Comparison of ENCODE assay signal across 19 mouse cellular contexts in the genomic region with DNA sequence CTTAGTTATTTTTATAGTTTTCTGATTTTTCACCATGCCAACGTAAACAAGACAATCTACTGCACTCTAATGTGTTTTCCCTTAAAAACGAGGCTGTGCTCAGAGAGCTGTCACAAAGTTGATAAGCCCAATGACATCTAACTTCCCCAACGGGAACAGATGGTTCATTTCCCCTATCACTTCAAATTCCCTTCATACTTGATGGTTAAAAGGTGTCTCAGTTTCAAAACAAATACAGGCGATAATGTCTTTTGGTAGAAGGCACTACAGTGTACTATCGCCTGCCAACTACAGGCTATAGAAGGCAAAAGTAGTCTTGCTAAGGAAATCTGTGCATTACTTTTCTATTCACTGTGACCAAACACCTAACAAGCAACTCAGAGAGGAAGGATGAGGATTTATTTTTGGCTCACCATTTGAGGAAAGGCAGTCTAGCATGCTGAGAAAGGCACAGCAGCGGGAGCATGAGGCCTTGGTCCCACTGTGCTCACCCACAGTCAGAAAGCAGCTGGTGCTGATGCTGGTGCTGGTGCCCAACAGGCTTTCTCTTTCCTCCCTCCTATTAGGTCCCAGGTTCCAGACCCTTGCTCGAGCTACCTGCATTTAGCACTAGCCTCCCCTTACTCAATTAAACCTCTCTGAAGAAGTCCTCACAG.
DNase-seq lines count a peak whose midpoint lies in the region; ATAC-seq and TF ChIP-seq lines count a peak whose summit lies in the region.
"Had no signal": no experiment of that assay in that cellular context is flagged by ENCODE, and none has a peak within 500 bp of the region (broad histone marks: within the 10 kb centered on the region; RNA-seq: fewer than 3 reads in every experiment).

No protein-coding gene starts in this region.

- WGBS in cerebellum, adult 2 months = 18% methylated on average over 7 of the region's 7 CpGs
- 63% methylated on average over 7 of the region's 7 CpGs for WGBS in forebrain, embryonic 15.5 days

- H3K4me1 ChIP-seq in cerebellum, adult 2 months (ENCODE audit: control insufficient read depth, insufficient read depth, low read length) = peaks cover 10% of the 10 kb centered on the region
- H3K4me1 ChIP-seq in forebrain, embryonic 15.5 days = peaks cover 5% of the 10 kb centered on the region
- H3K4me1 ChIP-seq: limb, embryonic 15.5 days; liver, embryonic 15.5 days; midbrain, embryonic 13.5 days; stomach, embryonic 15.5 days had no signal

- no peaks in the 10 kb centered on the region for H3K27me3 ChIP-seq in cerebellum, adult 2 months (ENCODE audit: control insufficient read depth, insufficient read depth, low read length)
- H3K27me3 ChIP-seq in forebrain, embryonic 15.5 days = no peaks in the 10 kb centered on the region
- H3K27me3 ChIP-seq: heart, embryonic 15.5 days; limb, embryonic 15.5 days; liver, embryonic 15.5 days; midbrain, embryonic 13.5 days; neural tube, embryonic 13.5 days; stomach, embryonic 15.5 days had no signal

- TF ChIP-seq CTCF in layer of hippocampus, adult 2 months (conservative IDR thresholded peaks at IDR 0.05) = no peak
- TF ChIP-seq CTCF in cerebellum, adult 2 months (IDR thresholded peaks at IDR 0.05; ENCODE audit: borderline replicate concordance, insufficient read depth, low read depth, low read length) = no peak

- ATAC-seq in forebrain, embryonic 15.5 days (replicated peaks) = no peak
- ATAC-seq: hindbrain, embryonic 16.5 days; intestine, postnatal 0 days; midbrain, embryonic 13.5 days had no signal

- no peak for TF ChIP-seq POLR2A in cerebellum, adult 2 months (IDR thresholded peaks at IDR 0.05; ENCODE audit: borderline replicate concordance, insufficient read depth, low read length)

- H3K4me3 ChIP-seq in layer of hippocampus, adult 2 months = no peak overlapping the region
- no peak overlapping the region for H3K4me3 ChIP-seq in cerebellum, adult 2 months (replicated peaks; ENCODE audit: insufficient read depth, low read depth, low read length)
- no peak overlapping the region for H3K4me3 ChIP-seq in forebrain, embryonic 15.5 days
- H3K4me3 ChIP-seq: heart, embryonic 15.5 days; limb, embryonic 15.5 days; liver, embryonic 15.5 days; midbrain, embryonic 13.5 days; neural tube, embryonic 13.5 days; stomach, embryonic 15.5 days had no signal

- DNase-seq in layer of hippocampus, adult 2 months (ENCODE audit: low spot score in 2 of 2) = no peak
- no peak for DNase-seq in layer of hippocampus, postnatal 36 days
- peak; percentile 30 to 35 for DNase-seq in cerebellum, adult 2 months
- DNase-seq in cerebellum, postnatal 25 days = peak; percentile 31 to 35
- peak; percentile 24 for DNase-seq in retina, postnatal 1 day
- no peak for DNase-seq in thymus, postnatal 14 days
- DNase-seq: embryo, embryonic 11 days; heart, postnatal 4 days; right cerebral cortex, postnatal 14 days; thymus, adult 2 months had no signal

- H3K9me3 ChIP-seq in forebrain, embryonic 15.5 days = no peaks in the 10 kb centered on the region
- H3K9me3 ChIP-seq: heart, embryonic 15.5 days; limb, embryonic 15.5 days; liver, embryonic 15.5 days; midbrain, embryonic 13.5 days; neural tube, embryonic 13.5 days; stomach, embryonic 15.5 days had no signal

- no peaks in the 10 kb centered on the region for H3K36me3 ChIP-seq in forebrain, embryonic 15.5 days
- H3K36me3 ChIP-seq: heart, embryonic 15.5 days; limb, embryonic 15.5 days; liver, embryonic 15.5 days; midbrain, embryonic 13.5 days; neural tube, embryonic 13.5 days; stomach, embryonic 15.5 days had no signal

- H3K9ac ChIP-seq in forebrain, embryonic 15.5 days (replicated peaks) = no peak overlapping the region
- H3K9ac ChIP-seq: heart, embryonic 15.5 days; limb, embryonic 15.5 days; liver, embryonic 15.5 days; midbrain, embryonic 13.5 days; neural tube, embryonic 13.5 days; stomach, embryonic 15.5 days had no signal

- H3K27ac ChIP-seq in layer of hippocampus, adult 2 months = peak overlapping the region; percentile 32; the same call in 1 of the 2 replicates
- H3K27ac ChIP-seq in cerebellum, adult 2 months (ENCODE audit: insufficient read depth, low read length) = peak overlapping the region; percentile 55; the same call in 1 of the 2 replicates
- no peak overlapping the region for H3K27ac ChIP-seq in forebrain, embryonic 15.5 days (replicated peaks)
- H3K27ac ChIP-seq: heart, embryonic 15.5 days; limb, embryonic 15.5 days; liver, embryonic 15.5 days; midbrain, embryonic 13.5 days; neural tube, embryonic 13.5 days; stomach, embryonic 15.5 days had no signal

- H3K4me2 ChIP-seq in forebrain, embryonic 15.5 days (replicated peaks) = no peak overlapping the region
- H3K4me2 ChIP-seq: heart, embryonic 15.5 days; limb, embryonic 15.5 days; liver, embryonic 15.5 days; midbrain, embryonic 13.5 days; neural tube, embryonic 13.5 days; stomach, embryonic 15.5 days had no signal

Comparison
In these comparisons a context has a peak if more than half of its experiments do, and no peak if none do; other contexts are left out.
1. DNase-seq: peak in cerebellum, adult 2 months (2 of 2), cerebellum, postnatal 25 days (2 of 2) and retina, postnatal 1 day (single experiment); none in layer of hippocampus, adult 2 months (0 of 2), layer of hippocampus, postnatal 36 days (0 of 2) and thymus, postnatal 14 days (single experiment).